Mouse (Mus musculus): ENCODE measurements around the gene Snrpg.
A peak's percentile ranks its signal among the peaks of the same experiment; 100 is the strongest.
"Not testable (repeated sequence)": the region's sequence is repeated elsewhere in the genome, so short reads cannot be mapped to it uniquely, and the experiment has no call there.

Snrpg gene

GRCm38 (mm10) chr6:86368479-86368878 is 2.6 kb upstream of the Snrpg start:
- DNase-seq (ENCODE audit: low read depth), result no peak

- no peak for DNase-seq (ENCODE audit: low read depth)
Observed at GRCm38 (mm10) chr6:86370093-86370713, 901 bp upstream of the Snrpg start.

DNA sequence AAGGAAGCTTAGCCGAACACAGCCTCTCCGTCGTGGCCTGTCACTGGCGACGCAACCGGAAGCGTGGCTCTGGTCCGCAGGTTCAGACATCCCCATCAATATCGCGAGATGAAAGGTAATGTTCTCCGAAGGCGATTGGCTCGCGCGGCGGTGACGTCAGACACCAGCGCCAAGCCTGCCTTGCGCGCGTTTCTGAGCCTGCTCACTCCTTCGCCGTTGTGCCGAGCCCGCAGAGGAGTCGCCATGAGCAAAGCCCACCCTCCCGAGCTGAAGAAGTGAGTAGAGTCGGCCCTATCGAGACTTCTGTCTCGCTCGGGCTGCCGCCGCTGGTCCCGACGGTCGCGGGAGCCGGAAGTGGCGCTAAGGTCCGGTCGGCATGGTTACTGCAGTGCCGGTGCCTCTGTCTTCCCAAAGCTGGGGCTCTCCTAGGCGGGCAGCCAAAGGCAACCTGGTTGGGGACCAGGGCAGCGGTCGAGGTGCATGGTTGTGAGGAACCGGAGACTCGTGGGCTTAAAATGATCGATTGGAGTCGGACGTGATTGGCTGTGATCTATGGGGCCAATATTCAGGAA is 322 bp downstream of the Snrpg start:
- DNase-seq (ENCODE audit: low read depth), result peak; percentile 91

GRCm38 (mm10) chr6:86371950-86372516 is 929 bp downstream of the Snrpg start:
- no peak for DNase-seq (ENCODE audit: low read depth)

DNA sequence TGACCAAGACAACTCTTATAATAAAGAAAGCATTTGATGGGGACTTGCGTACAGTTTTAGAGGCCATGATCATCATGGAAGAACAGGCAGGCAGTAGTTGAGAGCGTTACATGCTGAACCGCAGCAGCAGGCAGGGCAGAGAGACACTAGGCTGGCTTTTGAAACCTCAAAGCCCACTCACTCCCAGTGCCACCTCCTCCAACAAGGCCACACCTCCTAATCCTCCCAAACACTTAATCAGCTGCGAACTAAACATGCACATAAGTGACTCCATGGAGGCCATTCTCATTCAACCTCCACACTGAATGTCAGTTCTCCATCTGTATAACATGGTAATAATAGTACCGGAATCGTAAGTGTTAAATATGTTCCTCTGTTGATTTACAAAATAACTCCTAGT is 2.5 kb downstream of the Snrpg start:
- no peak for DNase-seq (ENCODE audit: low read depth)

DNA sequence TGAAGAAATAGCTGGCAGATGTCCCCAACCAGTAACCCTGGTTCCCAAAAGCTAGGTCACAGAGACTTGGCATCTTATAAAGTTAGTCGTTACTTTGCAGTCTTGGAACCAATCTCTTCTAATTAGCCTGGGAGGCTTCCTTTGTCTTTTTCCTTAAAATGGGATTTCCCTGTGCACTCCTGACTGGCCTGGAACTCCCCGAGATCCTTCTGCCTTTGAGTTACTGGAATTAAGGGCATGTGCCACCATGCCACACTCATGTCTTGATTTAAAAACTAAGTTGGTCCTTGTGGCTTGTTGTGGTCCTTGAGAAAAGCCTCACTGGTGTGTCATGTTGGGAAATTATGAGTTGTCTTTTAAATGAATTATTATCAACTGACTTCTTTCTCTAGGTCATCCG is 7.2 kb downstream of the Snrpg start:
- no peak for DNase-seq (ENCODE audit: low read depth)

- not testable (repeated sequence) for DNase-seq (ENCODE audit: low read depth)
Observed at GRCm38 (mm10) chr6:86380112-86380511, 9.0 kb downstream of the Snrpg start.

DNA sequence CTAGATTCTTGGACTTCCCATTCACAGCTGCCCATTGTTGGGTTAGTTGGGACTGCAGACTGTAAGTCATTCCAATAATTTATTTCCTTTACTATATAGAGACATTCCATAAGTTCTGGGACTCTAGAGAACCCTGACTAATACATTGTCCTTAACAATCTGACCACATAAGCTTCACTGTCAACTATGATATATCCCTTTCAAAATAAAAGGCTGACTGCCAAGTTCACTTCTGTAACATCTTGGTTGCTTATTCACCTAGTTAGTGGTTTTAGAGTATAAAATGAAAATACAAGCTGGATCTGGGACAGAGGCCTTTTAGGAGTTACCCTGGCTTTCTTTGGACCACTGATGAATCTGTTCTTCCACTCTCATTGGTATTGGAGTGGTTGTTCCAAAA is 11.4 kb downstream of the Snrpg start:
- DNase-seq (ENCODE audit: low read depth), result no peak

- no peak for DNase-seq (ENCODE audit: low read depth)
Observed at GRCm38 (mm10) chr6:86383370-86383769, 12.3 kb downstream of the Snrpg start.

GRCm38 (mm10) chr6:86384692-86385091 is 13.6 kb downstream of the Snrpg start:
- DNase-seq (ENCODE audit: low read depth), result no peak

DNA sequence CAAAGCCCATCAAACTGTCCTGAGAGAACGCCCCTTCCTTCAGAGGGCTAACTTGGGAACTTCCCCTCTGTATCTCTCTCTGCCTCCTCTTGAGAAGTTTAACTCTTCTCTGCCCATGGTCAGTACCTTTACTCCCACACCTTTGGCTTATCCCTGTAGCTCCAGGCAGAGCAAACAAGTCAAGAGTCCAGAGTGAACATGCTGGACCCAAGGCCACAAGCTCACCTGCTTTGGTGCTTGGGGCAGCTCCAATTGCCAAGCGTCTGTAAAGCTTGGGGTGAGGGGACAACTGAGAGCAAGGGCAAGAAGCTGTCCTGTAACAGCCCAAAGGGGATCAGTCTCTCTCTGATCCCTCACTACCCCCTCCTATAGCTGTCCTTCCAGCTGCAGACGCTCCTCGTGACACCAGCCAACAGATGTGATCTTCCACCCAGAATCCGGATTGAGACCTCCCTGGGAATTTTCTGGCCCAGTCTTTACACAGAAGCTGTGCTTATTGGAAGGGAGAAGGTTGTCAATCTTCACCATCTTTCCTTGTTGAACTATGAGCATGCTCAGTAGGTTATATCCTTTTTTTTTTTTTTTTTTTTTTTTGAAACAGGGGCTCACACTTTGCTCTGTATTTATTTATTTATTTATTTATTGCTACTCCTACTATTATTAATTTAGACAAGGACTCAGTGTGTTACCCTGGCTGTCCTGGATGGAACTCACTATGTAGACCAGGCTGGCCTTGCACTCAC is 14.4 kb downstream of the Snrpg start:
- DNase-seq (ENCODE audit: low read depth), result no peak

DNA sequence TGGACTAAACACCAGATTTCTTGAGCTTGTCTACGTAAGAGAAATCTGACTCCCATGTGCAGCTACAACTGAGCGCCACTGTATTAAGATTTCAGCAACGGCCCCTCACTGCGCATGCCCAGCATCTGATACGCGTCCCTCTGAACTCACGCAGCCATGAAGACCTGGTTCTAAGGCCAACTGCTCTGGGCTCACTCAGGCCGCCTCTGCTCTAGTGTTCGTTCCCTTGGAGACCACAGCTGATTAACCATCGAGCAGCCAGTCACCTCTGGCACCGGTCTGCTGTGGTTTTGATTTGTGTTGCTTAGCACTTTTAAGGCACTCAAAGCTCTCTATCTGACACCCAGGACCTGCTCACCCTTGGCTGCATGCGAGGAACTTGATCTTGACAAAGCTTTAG is 16.2 kb downstream of the Snrpg start:
- DNase-seq (ENCODE audit: low read depth), result no peak

GRCm38 (mm10) chr6:86388461-86388860 is 17.4 kb downstream of the Snrpg start:
- no peak for DNase-seq (ENCODE audit: low read depth)

DNA sequence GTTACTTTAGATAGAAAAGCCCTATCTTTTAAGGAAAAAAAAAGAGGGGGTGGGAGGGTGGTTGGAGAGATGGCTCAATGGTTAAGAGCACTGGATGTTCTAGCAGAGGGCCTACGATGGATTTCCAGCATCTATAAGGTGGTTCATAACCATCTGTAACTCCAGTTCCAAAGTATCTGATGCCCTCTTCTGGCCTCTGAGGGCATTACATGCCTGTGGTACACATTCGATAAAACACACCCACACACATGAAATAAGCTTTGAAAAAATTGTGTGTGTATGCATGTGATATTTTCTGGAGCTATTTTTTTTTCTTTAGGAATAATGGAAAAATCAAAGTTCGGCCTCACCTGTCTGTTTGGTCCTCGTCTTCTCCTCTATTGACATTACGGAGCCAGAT is 20.2 kb downstream of the Snrpg start:
- no peak for DNase-seq (ENCODE audit: low read depth)

GRCm38 (mm10) chr6:86393187-86393586 is 22.1 kb downstream of the Snrpg start:
- DNase-seq (ENCODE audit: low read depth), result no peak

DNA sequence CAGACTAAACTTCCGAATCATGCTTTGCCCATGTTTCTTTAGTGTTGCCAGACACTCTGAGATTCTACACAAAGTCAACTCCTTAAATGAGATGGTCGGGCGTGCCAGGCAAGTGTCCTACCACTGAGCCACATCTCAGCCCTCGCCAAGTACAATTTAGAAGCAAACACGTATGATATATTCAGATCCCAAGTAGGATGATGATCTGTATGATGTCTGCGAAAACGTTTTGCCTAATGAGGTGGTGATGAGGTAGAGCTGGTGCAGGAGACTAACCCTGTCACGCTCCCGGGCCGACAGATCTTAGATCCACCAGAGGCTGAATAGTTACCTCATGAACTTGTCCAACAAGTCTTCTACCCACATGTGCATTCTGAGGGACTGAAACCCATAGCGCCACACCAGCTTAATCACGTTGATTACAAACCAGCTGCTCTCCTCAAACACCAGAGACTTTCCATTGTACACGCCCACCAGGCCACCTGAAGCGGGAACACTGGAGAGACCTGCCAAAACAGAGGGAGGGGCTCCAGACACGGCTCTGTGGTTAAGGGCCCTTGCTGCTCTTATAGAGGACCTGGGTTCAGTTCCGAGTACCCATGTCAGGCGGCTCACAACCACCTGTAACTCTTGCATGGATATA is 23.1 kb downstream of the Snrpg start:
- DNase-seq (ENCODE audit: low read depth), result no peak

DNA sequence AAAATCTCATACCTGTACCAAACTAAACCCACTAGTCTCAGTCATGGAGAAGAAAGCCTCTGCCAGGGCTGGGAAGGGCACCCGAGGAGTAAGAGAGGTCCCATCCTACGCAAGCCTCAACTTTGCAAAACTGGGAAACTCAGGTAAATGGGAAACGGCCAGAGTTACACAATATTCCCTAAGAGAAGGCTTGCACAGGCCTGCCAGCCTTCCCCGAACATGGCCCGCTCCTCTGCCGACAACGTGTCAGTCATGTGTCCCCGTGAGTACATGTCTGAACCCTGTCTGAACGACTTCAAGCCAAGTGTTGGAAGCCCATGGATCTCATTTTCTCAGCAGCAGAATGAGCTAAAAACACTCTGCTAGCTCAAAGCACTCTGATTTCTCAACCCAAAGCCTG is 23.9 kb downstream of the Snrpg start:
- no peak for DNase-seq (ENCODE audit: low read depth)

GRCm38 (mm10) chr6:86395969-86396368 is 24.9 kb downstream of the Snrpg start:
- no peak for DNase-seq (ENCODE audit: low read depth)

DNA sequence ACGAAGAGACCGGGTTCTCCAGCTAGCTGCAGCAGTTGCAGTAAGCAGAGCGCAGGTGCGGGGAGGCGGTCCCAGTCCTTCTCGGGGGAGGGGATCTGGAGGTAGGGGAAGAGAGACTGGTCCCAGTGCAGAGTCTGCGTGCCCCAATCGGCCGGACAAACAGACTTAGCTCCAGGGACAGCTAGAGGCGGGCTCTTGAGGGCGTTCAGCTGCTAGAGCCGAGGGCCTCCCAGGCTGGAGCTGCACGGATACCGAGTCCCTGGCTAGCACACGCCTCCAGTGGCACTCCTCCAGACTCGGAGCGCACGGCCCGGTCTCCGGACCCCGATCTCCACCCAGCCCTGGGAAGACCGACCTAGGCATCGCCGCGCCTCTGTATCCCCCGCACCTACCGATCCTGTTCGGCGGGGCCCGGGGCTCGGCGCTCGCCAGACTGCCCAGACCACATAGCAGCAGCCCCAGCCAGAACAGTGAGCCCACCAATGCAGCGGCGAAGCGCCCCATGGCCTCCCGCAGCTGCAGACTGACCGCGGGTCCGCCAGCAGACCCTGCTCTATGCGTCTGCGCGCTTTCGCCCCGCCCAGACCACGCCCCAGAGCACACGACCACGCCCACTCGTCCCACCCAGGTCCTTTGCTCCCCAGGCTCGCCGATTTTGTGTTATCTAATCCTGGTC is 25.6 kb downstream of the Snrpg start, which contains the start of gene Pcyox1:
Gene Pcyox1, minus strand, starts transcription at position 574 of the 676 bp plus-strand sequence.
- DNase-seq (ENCODE audit: low read depth), result peak; percentile 61

DNA sequence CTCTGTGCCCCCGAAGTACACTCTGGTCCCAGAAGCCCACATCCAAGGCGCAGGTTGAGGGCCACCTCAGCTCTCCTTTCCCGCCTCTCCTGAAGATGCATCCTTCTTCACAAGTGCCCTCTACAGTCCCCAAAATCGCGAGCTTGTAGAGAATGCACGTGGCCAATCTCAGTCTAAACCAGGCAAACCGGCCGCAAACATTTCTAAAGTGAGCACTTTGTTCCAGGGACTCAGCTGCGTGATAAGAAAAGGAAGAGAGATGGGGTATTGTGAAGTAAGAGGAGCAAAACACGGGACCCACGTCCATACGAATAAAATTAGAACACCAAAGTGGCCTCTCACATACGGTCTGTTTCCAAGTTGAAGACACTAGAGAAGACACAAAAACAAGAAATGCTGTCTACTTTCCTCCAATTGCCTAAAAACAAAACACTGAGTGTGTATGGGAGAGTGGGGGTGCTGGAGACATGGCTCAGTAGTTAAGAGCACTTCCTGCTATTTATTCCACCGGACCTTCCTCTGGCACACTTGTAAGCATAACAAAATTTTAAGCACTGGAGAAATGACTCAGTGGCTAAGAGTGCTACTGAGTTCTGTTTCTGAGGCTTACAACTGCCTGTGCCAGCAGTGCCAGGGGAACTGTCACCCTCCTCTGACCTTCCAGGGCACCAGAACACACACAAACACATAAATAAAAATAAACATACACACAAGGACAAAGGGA is 26.3 kb downstream of the Snrpg start:
- DNase-seq (ENCODE audit: low read depth), result no peak

DNA sequence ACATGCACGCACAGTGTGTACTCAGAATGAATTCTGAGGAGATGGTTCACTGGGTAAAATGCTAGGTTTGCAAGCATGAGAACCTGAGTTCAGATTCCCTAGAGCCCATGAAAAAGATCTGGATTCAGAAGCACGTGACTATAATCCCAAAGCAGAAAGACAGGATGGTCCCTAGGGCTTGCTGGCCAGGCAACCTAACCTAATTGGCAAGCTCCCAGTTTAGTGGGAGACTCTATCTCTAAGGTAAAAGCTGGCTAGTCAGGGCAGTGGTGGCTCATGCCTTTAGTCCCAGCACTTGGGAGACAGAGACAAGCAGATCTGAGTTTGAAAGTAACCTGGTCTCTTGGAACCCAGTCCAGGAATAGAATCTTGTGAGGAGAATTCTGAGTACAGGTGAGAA is 27.9 kb downstream of the Snrpg start:
- no peak for DNase-seq (ENCODE audit: low read depth)
